Mouse (Mus musculus) bone marrow, adult 2 months (tissue): ENCODE results near the gene Slc4a1. TPM values are rescaled to one million over a fixed set of nuclear protein-coding genes. Genes with fewer than 3 reads are reported as not detected.

ENCODE experiments used
- H3K27ac ChIP-seq: fragments of 200-500 bp; 2 replicates; pipeline ENCODE4 v1.5.1; 2012; ENCODE audit warnings: low read depth, mild to moderate bottlenecking, control low read depth, inconsistent platforms, low read length; ENCODE audit not compliant: control insufficient read depth, poor library complexity, insufficient read depth
- H3K4me1 ChIP-seq: fragments of 200-500 bp; 2 replicates; pipeline ENCODE4 v1.6.1; 2011; ENCODE audit warnings: low read length; ENCODE audit not compliant: control insufficient read depth, insufficient read depth
- H3K4me3 ChIP-seq: fragments of 200-500 bp; replicated peaks from 2 replicates; pipeline ENCODE3; 2011; ENCODE audit warnings: mild to moderate bottlenecking, low read depth, low read length, control low read depth; ENCODE audit not compliant: control insufficient read depth
- CTCF ChIP-seq: fragments of 200-500 bp; IDR thresholded peaks from 2 replicates; pipeline ENCODE4 v1.5.1; 2011; ENCODE audit warnings: low read length, control low read depth; ENCODE audit not compliant: control insufficient read depth, insufficient read depth
- POLR2A ChIP-seq: fragments of 200-500 bp; IDR thresholded peaks from 2 replicates; pipeline ENCODE4 v1.6.1; 2011; ENCODE audit warnings: low read depth, mild to moderate bottlenecking, control low read depth, low read length, borderline replicate concordance; ENCODE audit not compliant: control insufficient read depth
- WGBS: fragments of 180-500 bp; shearing (Covaris S2); methylation state at CpG from one replicate; pipeline ENCODE4 v1.1.7; 2018; 5-methylcytosine and 5-hydroxymethylcytosine counted together
- polyA plus RNA-seq: library from polyadenylated mRNA; stranded (reverse); fragments of >200 nt; gene quantifications from 2 replicates; pipeline ENCODE4 v1.2.4, GENCODE M21; 2011; ENCODE audit warnings: low replicate concordance; ENCODE audit not compliant: missing spikeins, insufficient read depth, insufficient read length

The Slc4a1 gene
- polyA plus RNA-seq, 1 experiment: 762 TPM

- WGBS: 52% methylated on average over 8 of the region's 8 CpGs
- TF ChIP-seq POLR2A: no peak
- no peak for TF ChIP-seq CTCF
- Histone ChIP-seq H3K4me3 (no peak overlapping the region), H3K27ac (no peak overlapping the region), H3K4me1 (no peaks in the 10 kb centered on the region; the same call in 1 of the 2 replicates)
These were observed 13.0 kb downstream of the Slc4a1 start for GRCm38 (mm10) chr11:102353021-102353431.

GRCm38 (mm10) chr11:102352378-102352777 is 13.6 kb downstream of the Slc4a1 start:
- TF ChIP-seq CTCF (no peak), POLR2A (peak; percentile 17; the same call in 1 of the 2 replicates)
- H3K4me3 ChIP-seq: no peak overlapping the region
- H3K4me1 ChIP-seq: no peaks in the 10 kb centered on the region; the same call in 1 of the 2 replicates
- no peak overlapping the region for H3K27ac ChIP-seq
- 55% methylated on average over 5 of the region's 5 CpGs for whole genome bisulfite sequencing

- H3K4me1 ChIP-seq: no peaks in the 10 kb centered on the region; the same call in 1 of the 2 replicates
- 89% methylated on average over 17 of the region's 17 CpGs for WGBS
- no peak overlapping the region for H3K27ac ChIP-seq
- no peak overlapping the region for H3K4me3 ChIP-seq
- TF ChIP-seq POLR2A (no peak; the same call in 1 of the 2 replicates), CTCF (no peak)
These were observed 15.0 kb downstream of the Slc4a1 start for GRCm38 (mm10) chr11:102350981-102351523.

GRCm38 (mm10) chr11:102350416-102350815 is 15.6 kb downstream of the Slc4a1 start:
- Histone ChIP-seq H3K4me3 (no peak overlapping the region), H3K27ac (no peak overlapping the region), H3K4me1 (no peaks in the 10 kb centered on the region)
- no peak for TF ChIP-seq CTCF
- no peak for TF ChIP-seq POLR2A
- 90% methylated on average over 4 of the region's 4 CpGs for WGBS

- peak; percentile 12; the same call in 1 of the 2 replicates for TF ChIP-seq POLR2A
- TF ChIP-seq CTCF: no peak
- no peaks in the 10 kb centered on the region for H3K4me1 ChIP-seq
- no peak overlapping the region for H3K27ac ChIP-seq
- WGBS: 94% methylated on average over 3 of the region's 3 CpGs
- no peak overlapping the region for H3K4me3 ChIP-seq
These were observed 16.6 kb downstream of the Slc4a1 start for GRCm38 (mm10) chr11:102349189-102349954.

- no peak overlapping the region for H3K27ac ChIP-seq
- 84% methylated on average over 11 of the region's 11 CpGs for WGBS
- no peak for TF ChIP-seq CTCF
- peak; percentile 10; the same call in 1 of the 2 replicates for TF ChIP-seq POLR2A
- H3K4me1 ChIP-seq: no peaks in the 10 kb centered on the region
- no peak overlapping the region for H3K4me3 ChIP-seq
These were observed 17.2 kb downstream of the Slc4a1 start for GRCm38 (mm10) chr11:102348771-102349170.

GRCm38 (mm10) chr11:102348101-102348585 is 17.9 kb downstream of the Slc4a1 start:
- WGBS: 91% methylated on average over 7 of the region's 7 CpGs
- H3K4me3 ChIP-seq: no peak overlapping the region
- no peaks in the 10 kb centered on the region for H3K4me1 ChIP-seq
- no peak overlapping the region for H3K27ac ChIP-seq
- TF ChIP-seq POLR2A (no peak), CTCF (no peak)

GRCm38 (mm10) chr11:102347683-102348082 is 18.3 kb downstream of the Slc4a1 start:
- no peak overlapping the region for H3K4me3 ChIP-seq
- TF ChIP-seq POLR2A (no peak), CTCF (no peak)
- no peak overlapping the region for H3K27ac ChIP-seq
- no peaks in the 10 kb centered on the region for H3K4me1 ChIP-seq
- 86% methylated on average over 5 of the region's 5 CpGs for WGBS

GRCm38 (mm10) chr11:102346926-102347325 is 19.1 kb downstream of the Slc4a1 start:
- Histone ChIP-seq H3K27ac (no peak overlapping the region), H3K4me1 (no peaks in the 10 kb centered on the region), H3K4me3 (no peak overlapping the region)
- 56% methylated on average over 5 of the region's 5 CpGs for WGBS
- no peak for TF ChIP-seq POLR2A
- no peak for TF ChIP-seq CTCF
